Mouse (Mus musculus): ENCODE results near the gene A930002H24Rik. TPM values are rescaled to one million over a fixed set of nuclear protein-coding genes. Genes with fewer than 3 reads are reported as not detected.

The A930002H24Rik gene
- 1.7 and 2.0 TPM in 2 replicates for polyA plus RNA-seq (2012; rRNA removed; ENCODE audit: low replicate concordance)

DNA sequence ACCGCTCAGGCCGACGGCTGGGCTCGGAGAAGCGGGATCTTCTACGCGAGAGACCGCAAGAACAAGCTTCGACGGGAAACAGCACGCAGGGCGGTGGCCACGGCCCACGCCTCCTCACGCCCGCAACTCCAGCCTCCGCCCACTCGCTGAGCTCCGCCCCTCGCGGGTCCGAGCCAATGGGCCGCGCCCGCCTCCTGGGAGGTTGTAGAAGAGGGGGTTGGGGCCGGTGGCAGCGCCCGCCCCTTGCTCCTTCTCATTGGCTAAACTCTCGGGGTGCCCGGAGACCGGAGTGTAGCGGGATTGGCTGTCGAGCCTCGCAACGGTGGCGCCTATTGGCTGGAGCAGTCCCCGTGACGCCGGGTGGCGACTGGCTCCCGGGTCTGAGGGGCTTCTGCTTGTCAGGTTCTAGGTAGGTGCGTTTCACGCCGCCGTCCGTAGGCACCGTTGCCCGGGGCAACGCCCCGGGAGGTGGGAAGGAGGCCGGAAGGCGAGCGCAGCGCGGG is at the start of gene A930002H24Rik:
Gene A930002H24Rik, minus strand, starts transcription at position 145 of the 503 bp plus-strand sequence.

DNA sequence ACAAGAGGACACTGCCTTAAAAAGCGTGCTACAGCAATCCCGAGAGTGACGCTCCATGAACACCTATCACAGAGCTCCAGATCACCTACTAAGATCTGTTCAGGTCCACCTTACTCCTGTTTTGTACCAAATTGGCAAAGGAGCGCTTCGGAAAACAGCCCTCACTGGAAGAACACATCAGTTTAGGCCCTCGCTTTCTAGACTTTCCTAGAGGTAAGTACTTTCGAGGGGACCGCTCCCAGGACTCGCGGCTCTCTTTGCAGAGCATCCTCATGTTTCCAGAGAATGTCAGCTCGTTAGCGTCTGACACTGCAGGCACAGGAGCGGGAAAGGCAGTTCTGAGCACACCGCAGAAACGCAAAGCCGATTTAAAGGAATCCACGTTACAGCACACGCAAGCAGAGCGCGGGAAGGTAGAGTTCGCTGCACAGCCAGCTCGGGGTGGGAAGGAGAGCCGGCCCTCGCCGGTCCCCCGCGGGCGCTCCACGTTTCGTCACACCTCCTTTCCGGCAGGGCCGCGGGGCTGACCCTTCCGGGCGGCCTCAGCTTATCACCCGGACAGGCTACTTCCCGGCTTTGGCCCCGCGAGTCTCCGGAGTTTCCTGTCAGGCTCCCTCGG is 470 bp downstream of the A930002H24Rik start, which contains the start of gene Fer:
Gene Fer, plus strand, starts transcription at position 51 of the 619 bp plus-strand sequence.

Other genes with a start within 250 kb of the A930002H24Rik start
- gene Fer, start 729 bp downstream of the A930002H24Rik start, polyA plus RNA-seq (2012; rRNA removed; ENCODE audit: low replicate concordance): 5.6 and 5.7 TPM in 2 replicates